20 mouse cellular contexts compared by ENCODE assay signal in genomic region chr5:47742727-47743126, GRCm38 (mm10).
DNase-seq lines count a peak whose midpoint lies in the region; ATAC-seq lines count a peak whose summit lies in the region.
"Had no signal": no experiment of that assay in that cellular context is flagged by ENCODE, and none has a peak within 500 bp of the region (broad histone marks: within the 10 kb centered on the region; RNA-seq: fewer than 3 reads in every experiment).

No protein-coding gene starts in this region.

- no peak for DNase-seq in frontal cortex, postnatal 10 days (ENCODE audit: low spot score in 2 of 2)
- DNase-seq in brain, adult 2 months (ENCODE audit: low read depth, low spot score): peak; percentile 35
- DNase-seq in telencephalon, adult 2 months (ENCODE audit: low read depth, low spot score): peak; percentile 29
- DNase-seq in spleen, adult 18-20 months: no peak
- no peak for DNase-seq in left cerebral cortex, adult 11 months (ENCODE audit: low spot score)
- DNase-seq: adrenal gland, adult 2 months; adrenal gland, adult 8-10 months; adrenal gland, postnatal 10 days; adrenal gland, postnatal 14 days; adrenal gland, postnatal 25 days; adrenal gland, postnatal 36 days; B cell, adult 2 months; cerebellum, adult 11 months; cerebellum, adult 11-12 months; cerebellum, adult 18-20 months; cerebellum, adult 2 months had no signal

- ATAC-seq in frontal cortex, adult (ENCODE audit: low TSS enrichment): peak; percentile 99
- ATAC-seq: activated CD4-positive, CD25-positive, alpha-beta regulatory T cell, adult 4 months; CD4-positive, CD25-positive, alpha-beta regulatory T cell, adult 4 months; Patski had no signal

Comparison
In these comparisons a context has a peak if more than half of its experiments do, and no peak if none do; other contexts are left out.
1. DNase-seq: peak in brain, adult 2 months (single experiment) and telencephalon, adult 2 months (single experiment); none in frontal cortex, postnatal 10 days (0 of 2), spleen, adult 18-20 months (0 of 2) and left cerebral cortex, adult 11 months (single experiment).